Mouse (Mus musculus) heart, embryonic 16.5 days (tissue): ENCODE data around the gene F5. TPM values are rescaled to one million over a fixed set of nuclear protein-coding genes. Genes with fewer than 3 reads are reported as not detected.
A peak's percentile ranks its signal among the peaks of the same experiment; 100 is the strongest.
"Not testable (repeated sequence)": the region's sequence is repeated elsewhere in the genome, so short reads cannot be mapped to it uniquely, and the experiment has no call there.

Experiments used
- ATAC-seq: fragments of 200-750 bp; cut with Nextera tagmentation; replicated peaks from 2 replicates; pipeline ENCODE4 v1.8.0; 2017; ENCODE audit warnings: moderate number of reproducible peaks; ENCODE audit not compliant: insufficient read depth, low FRiP score; ENCODE audit errors: extremely low read depth
- H3K27ac ChIP-seq: fragments of 300-500 bp; sonication (generic); 2 replicates; pipeline ENCODE4 v1.5.1; 2014; ENCODE audit warnings: mild to moderate bottlenecking, low read length, control low read depth, moderate library complexity
- H3K27me3 ChIP-seq: fragments of 300-500 bp; sonication (generic); 2 replicates; pipeline ENCODE4 v1.6.1; 2014; ENCODE audit warnings: low read length, mixed read lengths; ENCODE audit not compliant: control insufficient read depth, insufficient read depth
- H3K36me3 ChIP-seq: fragments of 300-500 bp; sonication (generic); 2 replicates; pipeline ENCODE4 v1.6.1; 2014; ENCODE audit not compliant: control insufficient read depth, insufficient read depth
- H3K4me1 ChIP-seq: fragments of 300-500 bp; sonication (generic); 2 replicates; pipeline ENCODE4 v1.6.1; 2014; ENCODE audit warnings: low read length, mixed read lengths; ENCODE audit not compliant: control insufficient read depth, insufficient read depth
- H3K4me2 ChIP-seq: fragments of 300-500 bp; sonication (generic); 2 replicates; pipeline ENCODE4 v1.6.1; 2014; ENCODE audit warnings: low read depth, mild to moderate bottlenecking, control low read depth, low read length
- H3K4me3 ChIP-seq: fragments of 300-500 bp; sonication (generic); 2 replicates; pipeline ENCODE4 v1.5.1; 2014; ENCODE audit warnings: mild to moderate bottlenecking, control low read depth, low read length
- H3K9ac ChIP-seq: fragments of 300-500 bp; sonication (generic); 2 replicates; pipeline ENCODE4 v1.6.1; 2014; ENCODE audit warnings: low read length, control low read depth
- H3K9me3 ChIP-seq: fragments of 300-500 bp; sonication (generic); replicated peaks from 2 replicates; pipeline ENCODE4 v1.6.1; 2016; ENCODE audit warnings: low read length; ENCODE audit not compliant: control insufficient read depth
- WGBS: fragments of 180-500 bp; shearing (Covaris S2); extraction: QIAGEN DNeasy Blood & Tissue Kit; methylation state at CpG from one replicate; pipeline ENCODE4 v1.1.7; 2014; 5-methylcytosine and 5-hydroxymethylcytosine counted together
- polyA plus RNA-seq: library from polyadenylated mRNA; unstranded; fragments of >200 nt; fragmentation: Nextera tagmentation; extraction: Ambion mirVana; gene quantifications from 2 replicates; pipeline ENCODE4 v1.2.1, GENCODE M21; 2015

The F5 gene
- polyA plus RNA-seq, 1 experiment from 2014 or later: 0.21 TPM

- no peak for ATAC-seq
- Histone ChIP-seq H3K9ac (no peak overlapping the region), H3K4me2 (no peak overlapping the region), H3K4me3 (no peak overlapping the region), H3K4me1 (no peaks in the 10 kb centered on the region), H3K27ac (no peak overlapping the region), H3K36me3 (no peaks in the 10 kb centered on the region), H3K27me3 (no peaks in the 10 kb centered on the region), H3K9me3 (no peaks in the 10 kb centered on the region)
- WGBS: 74% methylated on average over 4 of the region's 4 CpGs
These were observed 59.3 kb downstream of the F5 start for GRCm38 (mm10) chr1:164210899-164211298.

GRCm38 (mm10) chr1:164212686-164213085 is 61.0 kb downstream of the F5 start:
- H3K4me1 ChIP-seq: peaks cover under 1% of the 10 kb centered on the region
- 74% methylated on average over 8 of the region's 8 CpGs for WGBS
- no peaks in the 10 kb centered on the region for H3K27me3 ChIP-seq
- H3K27ac ChIP-seq: no peak overlapping the region
- no peak overlapping the region for H3K4me2 ChIP-seq
- no peak for ATAC-seq
- no peak overlapping the region for H3K9ac ChIP-seq
- H3K9me3 ChIP-seq: no peaks in the 10 kb centered on the region
- no peak overlapping the region for H3K4me3 ChIP-seq
- H3K36me3 ChIP-seq: no peaks in the 10 kb centered on the region

- H3K9me3 ChIP-seq: no peaks in the 10 kb centered on the region
- no peak overlapping the region for H3K27ac ChIP-seq
- no peaks in the 10 kb centered on the region for H3K36me3 ChIP-seq
- ATAC-seq: no peak
- H3K4me2 ChIP-seq: no peak overlapping the region
- H3K4me1 ChIP-seq: peaks cover 8% of the 10 kb centered on the region
- 69% methylated on average over 8 of the region's 8 CpGs for WGBS
- no peak overlapping the region for H3K9ac ChIP-seq
- no peaks in the 10 kb centered on the region for H3K27me3 ChIP-seq
- H3K4me3 ChIP-seq: no peak overlapping the region
These were observed 62.6 kb downstream of the F5 start for GRCm38 (mm10) chr1:164214190-164214589.

GRCm38 (mm10) chr1:164215097-164215496 is 63.5 kb downstream of the F5 start:
- no peak for ATAC-seq

GRCm38 (mm10) chr1:164215540-164215939 is 63.9 kb downstream of the F5 start:
- Histone ChIP-seq H3K4me3 (no peak overlapping the region), H3K4me2 (no peak overlapping the region), H3K9ac (no peak overlapping the region), H3K27me3 (no peaks in the 10 kb centered on the region), H3K4me1 (peaks cover 8% of the 10 kb centered on the region), H3K9me3 (no peaks in the 10 kb centered on the region), H3K36me3 (no peaks in the 10 kb centered on the region), H3K27ac (no peak overlapping the region)
- 71% methylated on average over 6 of the region's 6 CpGs for WGBS
- ATAC-seq: no peak

More at GRCm38 (mm10) chr1:164215097-164215496, 63.5 kb downstream of the F5 start:
- no peaks in the 10 kb centered on the region for H3K36me3 ChIP-seq
- no peaks in the 10 kb centered on the region for H3K9me3 ChIP-seq
- peaks cover 8% of the 10 kb centered on the region for H3K4me1 ChIP-seq
- H3K27me3 ChIP-seq: no peaks in the 10 kb centered on the region
- no peak overlapping the region for H3K4me2 ChIP-seq
- H3K27ac ChIP-seq: no peak overlapping the region
- no peak overlapping the region for H3K9ac ChIP-seq
- 67% methylated on average over 3 of the region's 3 CpGs for WGBS
- no peak overlapping the region for H3K4me3 ChIP-seq

GRCm38 (mm10) chr1:164217791-164218685 is 66.4 kb downstream of the F5 start:
- Histone ChIP-seq H3K4me3 (peak overlapping the region; percentile 5), H3K27ac (no peak overlapping the region), H3K9me3 (no peaks in the 10 kb centered on the region), H3K27me3 (no peaks in the 10 kb centered on the region), H3K9ac (no peak overlapping the region), H3K36me3 (no peaks in the 10 kb centered on the region), H3K4me2 (peak overlapping the region; percentile 41), H3K4me1 (peaks cover 8% of the 10 kb centered on the region)
- no peak for ATAC-seq
- 29% methylated on average over 15 of the region's 15 CpGs for WGBS

GRCm38 (mm10) chr1:164220261-164220660 is 68.6 kb downstream of the F5 start:
- Histone ChIP-seq H3K9ac (no peak overlapping the region), H3K9me3 (no peaks in the 10 kb centered on the region), H3K27me3 (no peaks in the 10 kb centered on the region), H3K4me1 (peaks cover 8% of the 10 kb centered on the region), H3K4me3 (no peak overlapping the region), H3K4me2 (no peak overlapping the region), H3K36me3 (no peaks in the 10 kb centered on the region), H3K27ac (no peak overlapping the region)
- 80% methylated on average over 4 of the region's 4 CpGs for WGBS
- ATAC-seq: no peak

- H3K27ac ChIP-seq: no peak overlapping the region
- no peaks in the 10 kb centered on the region for H3K27me3 ChIP-seq
- H3K4me1 ChIP-seq: peaks cover 4% of the 10 kb centered on the region
- no peak for ATAC-seq
- H3K36me3 ChIP-seq: no peaks in the 10 kb centered on the region
- H3K9me3 ChIP-seq: no peaks in the 10 kb centered on the region
- no peak overlapping the region for H3K4me3 ChIP-seq
- H3K4me2 ChIP-seq: no peak overlapping the region
- no peak overlapping the region for H3K9ac ChIP-seq
These were observed 71.5 kb downstream of the F5 start for GRCm38 (mm10) chr1:164223089-164223488.

- H3K4me1 ChIP-seq, H3K4me2 ChIP-seq, H3K27ac ChIP-seq, ATAC-seq, H3K27me3 ChIP-seq, H3K9ac ChIP-seq, H3K9me3 ChIP-seq, H3K36me3 ChIP-seq, H3K4me3 ChIP-seq: not testable (repeated sequence)
- 77% methylated on average over 2 of the region's 4 CpGs for WGBS
These were observed 80.4 kb downstream of the F5 start for GRCm38 (mm10) chr1:164231937-164232570.
